Mouse (Mus musculus): ENCODE data around the gene Gm7579. TPM values are rescaled to one million over a fixed set of nuclear protein-coding genes. Genes with fewer than 3 reads are reported as not detected.
"Not testable (repeated sequence)": the region's sequence is repeated elsewhere in the genome, so short reads cannot be mapped to it uniquely, and the experiment has no call there.

Gm7579 gene
- polyA plus RNA-seq, 1 experiment from 2014 or later, result not detected

- H3K27ac ChIP-seq (ENCODE audit: low read length), result no peak overlapping the region
- no peak for ATAC-seq (ENCODE audit: insufficient read depth, low FRiP score)
- H3K36me3 ChIP-seq (ENCODE audit: control insufficient read depth, insufficient read depth, low read length), result no peaks in the 10 kb centered on the region
These were observed 6.2 kb upstream of the Gm7579 start for GRCm38 (mm10) chr7:142205488-142205887.

GRCm38 (mm10) chr7:142206891-142207290, 4.8 kb upstream of the Gm7579 start:
- H3K27ac ChIP-seq (ENCODE audit: low read length); H3K4me3 ChIP-seq (replicated peaks; ENCODE audit: low read length); H3K27me3 ChIP-seq (ENCODE audit: control insufficient read depth, insufficient read depth, low read length); H3K4me2 ChIP-seq (ENCODE audit: low read depth, low read length); H3K36me3 ChIP-seq (ENCODE audit: control insufficient read depth, insufficient read depth, low read length); ATAC-seq (ENCODE audit: insufficient read depth, low FRiP score); H3K9me3 ChIP-seq (replicated peaks; ENCODE audit: control insufficient read depth, low read length); H3K9ac ChIP-seq (ENCODE audit: low read length); H3K4me1 ChIP-seq (ENCODE audit: control insufficient read depth, insufficient read depth, low read length): not testable (repeated sequence)
- WGBS, result 78% methylated on average over 5 of the region's 5 CpGs

More at GRCm38 (mm10) chr7:142205488-142205887, 6.2 kb upstream of the Gm7579 start:
- Histone ChIP-seq H3K4me2 (ENCODE audit: low read depth, low read length) (no peak overlapping the region), H3K9me3 (replicated peaks; ENCODE audit: control insufficient read depth, low read length) (no peaks in the 10 kb centered on the region), H3K9ac (ENCODE audit: low read length) (no peak overlapping the region), H3K4me3 (replicated peaks; ENCODE audit: low read length) (no peak overlapping the region), H3K27me3 (ENCODE audit: control insufficient read depth, insufficient read depth, low read length) (no peaks in the 10 kb centered on the region), H3K4me1 (ENCODE audit: control insufficient read depth, insufficient read depth, low read length) (no peaks in the 10 kb centered on the region)

- H3K4me2 ChIP-seq (ENCODE audit: low read depth, low read length); H3K27me3 ChIP-seq (ENCODE audit: control insufficient read depth, insufficient read depth, low read length); H3K9ac ChIP-seq (ENCODE audit: low read length); H3K9me3 ChIP-seq (replicated peaks; ENCODE audit: control insufficient read depth, low read length); H3K27ac ChIP-seq (ENCODE audit: low read length); ATAC-seq (ENCODE audit: insufficient read depth, low FRiP score); H3K4me1 ChIP-seq (ENCODE audit: control insufficient read depth, insufficient read depth, low read length); H3K4me3 ChIP-seq (replicated peaks; ENCODE audit: low read length); H3K36me3 ChIP-seq (ENCODE audit: control insufficient read depth, insufficient read depth, low read length): not testable (repeated sequence)
- WGBS, result 56% methylated on average over 1 of the region's 1 CpGs
These were observed 477 bp downstream of the Gm7579 start for GRCm38 (mm10) chr7:142212136-142212535.

GRCm38 (mm10) chr7:142224518-142224917, 12.9 kb downstream of the Gm7579 start:
- Histone ChIP-seq H3K27me3 (ENCODE audit: control insufficient read depth, insufficient read depth, low read length) (no peaks in the 10 kb centered on the region), H3K27ac (ENCODE audit: low read length) (no peak overlapping the region), H3K4me3 (replicated peaks; ENCODE audit: low read length) (no peak overlapping the region), H3K4me1 (ENCODE audit: control insufficient read depth, insufficient read depth, low read length) (no peaks in the 10 kb centered on the region), H3K9me3 (replicated peaks; ENCODE audit: control insufficient read depth, low read length) (no peaks in the 10 kb centered on the region), H3K9ac (ENCODE audit: low read length) (no peak overlapping the region), H3K4me2 (ENCODE audit: low read depth, low read length) (no peak overlapping the region), H3K36me3 (ENCODE audit: control insufficient read depth, insufficient read depth, low read length) (no peaks in the 10 kb centered on the region)
- 28% methylated on average over 2 of the region's 2 CpGs for WGBS
- no peak for ATAC-seq (ENCODE audit: insufficient read depth, low FRiP score)

GRCm38 (mm10) chr7:142229871-142230270, 18.2 kb downstream of the Gm7579 start, which contains the start of gene Krtap5-5:
TSS of gene Krtap5-5 (minus strand) at chr7:142229971.
- H3K4me1 ChIP-seq (ENCODE audit: control insufficient read depth, insufficient read depth, low read length); H3K36me3 ChIP-seq (ENCODE audit: control insufficient read depth, insufficient read depth, low read length); H3K27ac ChIP-seq (ENCODE audit: low read length); H3K9ac ChIP-seq (ENCODE audit: low read length); H3K4me2 ChIP-seq (ENCODE audit: low read depth, low read length); ATAC-seq (ENCODE audit: insufficient read depth, low FRiP score); H3K4me3 ChIP-seq (replicated peaks; ENCODE audit: low read length); H3K27me3 ChIP-seq (ENCODE audit: control insufficient read depth, insufficient read depth, low read length); H3K9me3 ChIP-seq (replicated peaks; ENCODE audit: control insufficient read depth, low read length): not testable (repeated sequence)
- WGBS, result 59% methylated on average over 3 of the region's 3 CpGs

- H3K36me3 ChIP-seq (ENCODE audit: control insufficient read depth, insufficient read depth, low read length), result no peaks in the 10 kb centered on the region
- no peak overlapping the region for H3K4me3 ChIP-seq (replicated peaks; ENCODE audit: low read length)
- no peak overlapping the region for H3K9ac ChIP-seq (ENCODE audit: low read length)
- H3K27ac ChIP-seq (ENCODE audit: low read length), result no peak overlapping the region
- H3K4me1 ChIP-seq (ENCODE audit: control insufficient read depth, insufficient read depth, low read length), result no peaks in the 10 kb centered on the region
- no peak overlapping the region for H3K4me2 ChIP-seq (ENCODE audit: low read depth, low read length)
- H3K9me3 ChIP-seq (replicated peaks; ENCODE audit: control insufficient read depth, low read length), result no peaks in the 10 kb centered on the region
- ATAC-seq (ENCODE audit: insufficient read depth, low FRiP score), result no peak
- no peaks in the 10 kb centered on the region for H3K27me3 ChIP-seq (ENCODE audit: control insufficient read depth, insufficient read depth, low read length)
- WGBS, result 4% methylated on average over 1 of the region's 1 CpGs
These were observed 19.9 kb downstream of the Gm7579 start for GRCm38 (mm10) chr7:142231540-142231939.

GRCm38 (mm10) chr7:142240978-142241377, 29.3 kb downstream of the Gm7579 start, which contains the start of gene Gm40460:
TSS of gene Gm40460 (minus strand) at chr7:142241078.
- 33% methylated on average over 2 of the region's 2 CpGs for WGBS
- Histone ChIP-seq H3K4me1 (ENCODE audit: control insufficient read depth, insufficient read depth, low read length) (no peaks in the 10 kb centered on the region), H3K9ac (ENCODE audit: low read length) (no peak within 1 kb of the TSS), H3K36me3 (ENCODE audit: control insufficient read depth, insufficient read depth, low read length) (no peaks in the 10 kb centered on the region), H3K27me3 (ENCODE audit: control insufficient read depth, insufficient read depth, low read length) (no peaks in the 10 kb centered on the region), H3K27ac (ENCODE audit: low read length) (no peak within 1 kb of the TSS), H3K9me3 (replicated peaks; ENCODE audit: control insufficient read depth, low read length) (no peaks in the 10 kb centered on the region), H3K4me3 (replicated peaks; ENCODE audit: low read length) (no peak within 1 kb of the TSS), H3K4me2 (ENCODE audit: low read depth, low read length) (no peak within 1 kb of the TSS)
- ATAC-seq (ENCODE audit: insufficient read depth, low FRiP score), result no peak

GRCm38 (mm10) chr7:142249824-142250223, 38.2 kb downstream of the Gm7579 start:
- no peaks in the 10 kb centered on the region for H3K27me3 ChIP-seq (ENCODE audit: control insufficient read depth, insufficient read depth, low read length)
- H3K4me2 ChIP-seq (ENCODE audit: low read depth, low read length), result no peak overlapping the region
- no peak overlapping the region for H3K9ac ChIP-seq (ENCODE audit: low read length)
- 0% methylated on average over 1 of the region's 1 CpGs for WGBS
- H3K4me3 ChIP-seq (replicated peaks; ENCODE audit: low read length), result no peak overlapping the region
- H3K27ac ChIP-seq (ENCODE audit: low read length), result no peak overlapping the region
- ATAC-seq (ENCODE audit: insufficient read depth, low FRiP score), result no peak
- H3K36me3 ChIP-seq (ENCODE audit: control insufficient read depth, insufficient read depth, low read length), result no peaks in the 10 kb centered on the region
- H3K9me3 ChIP-seq (replicated peaks; ENCODE audit: control insufficient read depth, low read length), result no peaks in the 10 kb centered on the region
- H3K4me1 ChIP-seq (ENCODE audit: control insufficient read depth, insufficient read depth, low read length), result no peaks in the 10 kb centered on the region

- Histone ChIP-seq H3K36me3 (ENCODE audit: control insufficient read depth, insufficient read depth, low read length) (no peaks in the 10 kb centered on the region), H3K9me3 (replicated peaks; ENCODE audit: control insufficient read depth, low read length) (no peaks in the 10 kb centered on the region), H3K4me2 (ENCODE audit: low read depth, low read length) (no peak overlapping the region), H3K27ac (ENCODE audit: low read length) (no peak overlapping the region), H3K27me3 (ENCODE audit: control insufficient read depth, insufficient read depth, low read length) (no peaks in the 10 kb centered on the region), H3K4me1 (ENCODE audit: control insufficient read depth, insufficient read depth, low read length) (no peaks in the 10 kb centered on the region), H3K9ac (ENCODE audit: low read length) (no peak overlapping the region), H3K4me3 (replicated peaks; ENCODE audit: low read length) (no peak overlapping the region)
- 2% methylated on average over 2 of the region's 2 CpGs for WGBS
- no peak for ATAC-seq (ENCODE audit: insufficient read depth, low FRiP score)
These were observed 43.9 kb downstream of the Gm7579 start for GRCm38 (mm10) chr7:142255517-142255916.

GRCm38 (mm10) chr7:142258254-142258653, 46.6 kb downstream of the Gm7579 start, which contains the start of gene Gm2431:
TSS of gene Gm2431 (minus strand) at chr7:142258354.
- 43% methylated on average over 1 of the region's 1 CpGs for WGBS
- H3K4me3 ChIP-seq (replicated peaks; ENCODE audit: low read length); H3K27ac ChIP-seq (ENCODE audit: low read length); H3K4me1 ChIP-seq (ENCODE audit: control insufficient read depth, insufficient read depth, low read length); H3K4me2 ChIP-seq (ENCODE audit: low read depth, low read length); ATAC-seq (ENCODE audit: insufficient read depth, low FRiP score); H3K9me3 ChIP-seq (replicated peaks; ENCODE audit: control insufficient read depth, low read length); H3K27me3 ChIP-seq (ENCODE audit: control insufficient read depth, insufficient read depth, low read length); H3K36me3 ChIP-seq (ENCODE audit: control insufficient read depth, insufficient read depth, low read length); H3K9ac ChIP-seq (ENCODE audit: low read length): not testable (repeated sequence)

Data from stomach, embryonic 16.5 days (tissue).